Mouse (Mus musculus) hindbrain, embryonic 14.5 days (tissue): ENCODE measurements around the gene Vps45. TPM values are rescaled to one million over a fixed set of nuclear protein-coding genes. Genes with fewer than 3 reads are reported as not detected.

Source experiments
- ATAC-seq: fragments of 200-750 bp; cut with Nextera tagmentation; 2 replicates; pipeline ENCODE4 v1.8.0; 2017; ENCODE audit warnings: moderate number of reproducible peaks, mild to moderate bottlenecking, moderate TSS enrichment, moderate library complexity; ENCODE audit not compliant: low FRiP score
- DNase-seq: peaks from one replicate; pipeline ENCODE4 v3.0.0-alpha.2; 2015; ENCODE audit warnings: low spot score
- H3K27ac ChIP-seq: fragments of 300-500 bp; sonication (generic); 2 replicates; pipeline ENCODE4 v1.5.1; 2014; ENCODE audit warnings: mild to moderate bottlenecking, moderate library complexity
- H3K27me3 ChIP-seq: fragments of 300-500 bp; sonication (generic); 2 replicates; pipeline ENCODE4 v1.6.1; 2014; ENCODE audit warnings: mild to moderate bottlenecking, low read length, mixed read lengths; ENCODE audit not compliant: control insufficient read depth, insufficient read depth
- H3K36me3 ChIP-seq: fragments of 300-500 bp; sonication (generic); replicated peaks from 2 replicates; pipeline ENCODE4 v1.6.1; 2014; ENCODE audit not compliant: control insufficient read depth, insufficient read depth
- H3K4me1 ChIP-seq: fragments of 300-500 bp; sonication (generic); replicated peaks from 2 replicates; pipeline ENCODE4 v1.6.1; 2014; ENCODE audit warnings: antibody characterized with exemption, low read length, mixed read lengths; ENCODE audit not compliant: control insufficient read depth, insufficient read depth
- H3K4me2 ChIP-seq: fragments of 300-500 bp; sonication (generic); replicated peaks from 2 replicates; pipeline ENCODE4 v1.6.1; 2014; ENCODE audit warnings: mild to moderate bottlenecking, moderate library complexity
- H3K4me3 ChIP-seq: fragments of 300-500 bp; sonication (generic); replicated peaks from 2 replicates; pipeline ENCODE4 v1.5.1; 2014; ENCODE audit warnings: mild to moderate bottlenecking, low read length
- H3K9ac ChIP-seq: fragments of 300-500 bp; sonication (generic); 2 replicates; pipeline ENCODE4 v1.6.1; 2014
- H3K9me3 ChIP-seq: fragments of 300-500 bp; sonication (generic); 2 replicates; pipeline ENCODE4 v1.6.1; 2016; ENCODE audit warnings: low read length; ENCODE audit not compliant: control insufficient read depth
- WGBS: fragments of 180-500 bp; shearing (Covaris S2); extraction: QIAGEN DNeasy Blood & Tissue Kit; methylation state at CpG from one replicate; pipeline ENCODE4 v1.1.7; 2014; 5-methylcytosine and 5-hydroxymethylcytosine counted together
- polyA plus RNA-seq: library from polyadenylated mRNA; unstranded; fragments of >200 nt; fragmentation: Nextera tagmentation; extraction: Ambion mirVana; gene quantifications from 2 replicates; pipeline ENCODE4 v1.2.1, GENCODE M21; 2014

Gene Vps45
- polyA plus RNA-seq = 44.8 and 46.8 TPM in 2 replicates

GRCm38 (mm10) chr3:96058231-96058896 is at the start of gene Vps45:
Vps45 (minus strand) TSS chr3:96058466.
- Histone ChIP-seq H3K36me3 (peaks cover 11% of the 10 kb centered on the region; the same call in 1 of the 2 replicates), H3K4me3 (peak within 1 kb of the TSS; percentile 57), H3K4me2 (peak within 1 kb of the TSS; percentile 70), H3K27ac (peak within 1 kb of the TSS; percentile 93), H3K27me3 (no peaks in the 10 kb centered on the region), H3K9ac (peak within 1 kb of the TSS; percentile 69), H3K9me3 (no peaks in the 10 kb centered on the region), H3K4me1 (peaks cover 14% of the 10 kb centered on the region)
- peak; percentile 63 for DNase-seq
- ATAC-seq = peak; percentile 81
- WGBS = 2% methylated on average over 18 of the region's 18 CpGs

- Histone ChIP-seq H3K4me3 (no peak overlapping the region), H3K4me2 (0 out of 2 replicates have a peak overlapping the region, but pooled peaks have one; percentile 69)
- no peak for ATAC-seq
These were observed 47.9 kb upstream of the Vps45 start for GRCm38 (mm10) chr3:96106151-96106550.

GRCm38 (mm10) chr3:96105232-96105747 is 47.0 kb upstream of the Vps45 start:
- peak overlapping the region; percentile 77 for H3K4me3 ChIP-seq
- DNase-seq (no peak), ATAC-seq (peak; percentile 2; the same call in 1 of the 2 replicates)
- H3K27ac ChIP-seq = no peak overlapping the region
- peaks cover 19% of the 10 kb centered on the region for H3K4me1 ChIP-seq
- H3K9ac ChIP-seq = peak overlapping the region; percentile 83
- no peaks in the 10 kb centered on the region for H3K9me3 ChIP-seq
- H3K4me2 ChIP-seq = peak overlapping the region; percentile 69
- 10% methylated on average over 10 of the region's 10 CpGs for WGBS
- H3K36me3 ChIP-seq = no peaks in the 10 kb centered on the region
- H3K27me3 ChIP-seq = no peaks in the 10 kb centered on the region

More at GRCm38 (mm10) chr3:96106151-96106550, 47.9 kb upstream of the Vps45 start:
- no peak for DNase-seq
- H3K9ac ChIP-seq = no peak overlapping the region
- no peaks in the 10 kb centered on the region for H3K36me3 ChIP-seq
- H3K9me3 ChIP-seq = no peaks in the 10 kb centered on the region
- H3K27ac ChIP-seq = no peak overlapping the region
- H3K4me1 ChIP-seq = peaks cover 19% of the 10 kb centered on the region
- WGBS = 91% methylated on average over 4 of the region's 4 CpGs
- no peaks in the 10 kb centered on the region for H3K27me3 ChIP-seq

GRCm38 (mm10) chr3:96104261-96105065 is 46.2 kb upstream of the Vps45 start, which contains the start of gene Otud7b:
Otud7b (plus strand) TSS chr3:96104527.
- ATAC-seq = peak; percentile 90

GRCm38 (mm10) chr3:96103901-96104260 is 45.6 kb upstream of the Vps45 start:
- peak overlapping the region; percentile 69 for H3K4me2 ChIP-seq
- peak overlapping the region; percentile 57; the same call in 1 of the 2 replicates for H3K27ac ChIP-seq
- H3K9ac ChIP-seq = peak overlapping the region; percentile 83
- WGBS = under 1% methylated on average over 8 of the region's 8 CpGs
- ATAC-seq (peak; percentile 19; the same call in 1 of the 2 replicates), DNase-seq (no peak)
- peaks cover 19% of the 10 kb centered on the region for H3K4me1 ChIP-seq
- H3K4me3 ChIP-seq = peak overlapping the region; percentile 77
- H3K36me3 ChIP-seq = no peaks in the 10 kb centered on the region
- H3K27me3 ChIP-seq = no peaks in the 10 kb centered on the region
- H3K9me3 ChIP-seq = no peaks in the 10 kb centered on the region

More at GRCm38 (mm10) chr3:96104261-96105065, 46.2 kb upstream of the Vps45 start, which contains the start of gene Otud7b:
- Histone ChIP-seq H3K9ac (peak within 1 kb of the TSS; percentile 83), H3K4me3 (peak within 1 kb of the TSS; percentile 77), H3K36me3 (no peaks in the 10 kb centered on the region), H3K4me1 (peaks cover 19% of the 10 kb centered on the region), H3K9me3 (no peaks in the 10 kb centered on the region), H3K27ac (peak within 1 kb of the TSS; percentile 57; the same call in 1 of the 2 replicates), H3K27me3 (no peaks in the 10 kb centered on the region), H3K4me2 (peak within 1 kb of the TSS; percentile 69)
- under 1% methylated on average over 69 of the region's 84 CpGs for WGBS
- peak; percentile 82 for DNase-seq

- DNase-seq (peak; percentile 47), ATAC-seq (0 out of 2 replicates have a peak, but pooled peaks have one; percentile 17)
- Histone ChIP-seq H3K9me3 (no peaks in the 10 kb centered on the region), H3K4me2 (peak overlapping the region; percentile 45), H3K27ac (no peak overlapping the region), H3K4me3 (peak overlapping the region; percentile 21), H3K27me3 (no peaks in the 10 kb centered on the region), H3K9ac (0 out of 2 replicates have a peak overlapping the region, but pooled peaks have one; percentile 26), H3K4me1 (peaks cover 19% of the 10 kb centered on the region), H3K36me3 (no peaks in the 10 kb centered on the region)
- 12% methylated on average over 14 of the region's 14 CpGs for WGBS
These were observed 44.0 kb upstream of the Vps45 start for GRCm38 (mm10) chr3:96102100-96102872.

GRCm38 (mm10) chr3:96098616-96099267 is 40.5 kb upstream of the Vps45 start:
- WGBS = 67% methylated on average over 7 of the region's 7 CpGs
- no peak for DNase-seq
- Histone ChIP-seq H3K36me3 (no peaks in the 10 kb centered on the region), H3K4me1 (peaks cover 4% of the 10 kb centered on the region; the same call in 1 of the 2 replicates), H3K27me3 (no peaks in the 10 kb centered on the region), H3K9me3 (no peaks in the 10 kb centered on the region), H3K4me2 (no peak overlapping the region), H3K4me3 (no peak overlapping the region), H3K27ac (no peak overlapping the region), H3K9ac (no peak overlapping the region)
- no peak for ATAC-seq

- 68% methylated on average over 4 of the region's 4 CpGs for WGBS
- no peak for ATAC-seq
These were observed 39.9 kb upstream of the Vps45 start for GRCm38 (mm10) chr3:96098168-96098567.

More at GRCm38 (mm10) chr3:96098168-96098567, 39.9 kb upstream of the Vps45 start:
- Histone ChIP-seq H3K4me3 (no peak overlapping the region), H3K36me3 (no peaks in the 10 kb centered on the region), H3K27ac (no peak overlapping the region), H3K9me3 (no peaks in the 10 kb centered on the region), H3K27me3 (no peaks in the 10 kb centered on the region), H3K9ac (no peak overlapping the region), H3K4me1 (peaks cover 4% of the 10 kb centered on the region; the same call in 1 of the 2 replicates), H3K4me2 (no peak overlapping the region)
- DNase-seq = no peak
